Mouse (Mus musculus): ENCODE results near the gene Ak9. TPM values are rescaled to one million over a fixed set of nuclear protein-coding genes. Genes with fewer than 3 reads are reported as not detected.

The Ak9 gene
- polyA plus RNA-seq, 1 experiment from 2014 or later: 0.11 TPM

- H3K27ac ChIP-seq: no peak overlapping the region
- no peak overlapping the region for H3K9ac ChIP-seq
- WGBS: 81% methylated on average over 2 of the region's 2 CpGs
- no peaks in the 10 kb centered on the region for H3K4me1 ChIP-seq
- H3K9me3 ChIP-seq: no peaks in the 10 kb centered on the region
- H3K36me3 ChIP-seq (replicated peaks): no peaks in the 10 kb centered on the region
- no peak for ATAC-seq (ENCODE audit: low FRiP score)
- H3K27me3 ChIP-seq: no peaks in the 10 kb centered on the region
- H3K4me2 ChIP-seq: no peak overlapping the region
- H3K4me3 ChIP-seq (replicated peaks): no peak overlapping the region
These were observed 119.9 kb downstream of the Ak9 start for GRCm38 (mm10) chr10:41423681-41424080.

DNA sequence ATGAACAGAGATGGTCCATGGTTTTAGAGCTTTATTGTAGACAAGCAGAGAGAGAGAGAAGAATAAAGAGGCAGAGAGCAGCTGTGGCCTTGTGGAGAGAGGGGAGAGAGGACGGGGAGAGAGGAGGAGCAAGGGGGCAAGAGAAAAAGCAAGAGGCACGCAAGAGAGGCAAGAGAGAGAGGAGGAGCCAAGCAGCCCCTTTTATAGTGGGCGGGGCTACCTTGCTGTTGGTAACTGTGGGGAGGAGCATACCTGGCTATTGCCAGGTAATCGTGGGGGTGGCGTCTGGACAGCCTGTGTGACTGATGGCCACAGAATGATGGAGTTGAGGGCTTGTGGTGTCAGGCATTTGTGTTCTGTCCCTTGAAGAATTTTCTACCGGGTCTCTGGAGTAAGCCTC is 122.6 kb downstream of the Ak9 start:
- Histone ChIP-seq H3K9me3 (no peaks in the 10 kb centered on the region), H3K27me3 (no peaks in the 10 kb centered on the region), H3K4me1 (no peaks in the 10 kb centered on the region), H3K4me3 (replicated peaks) (no peak overlapping the region), H3K4me2 (no peak overlapping the region), H3K9ac (no peak overlapping the region), H3K27ac (no peak overlapping the region), H3K36me3 (replicated peaks) (no peaks in the 10 kb centered on the region)
- 52% methylated on average over 6 of the region's 6 CpGs for WGBS
- ATAC-seq (ENCODE audit: low FRiP score): no peak

DNA sequence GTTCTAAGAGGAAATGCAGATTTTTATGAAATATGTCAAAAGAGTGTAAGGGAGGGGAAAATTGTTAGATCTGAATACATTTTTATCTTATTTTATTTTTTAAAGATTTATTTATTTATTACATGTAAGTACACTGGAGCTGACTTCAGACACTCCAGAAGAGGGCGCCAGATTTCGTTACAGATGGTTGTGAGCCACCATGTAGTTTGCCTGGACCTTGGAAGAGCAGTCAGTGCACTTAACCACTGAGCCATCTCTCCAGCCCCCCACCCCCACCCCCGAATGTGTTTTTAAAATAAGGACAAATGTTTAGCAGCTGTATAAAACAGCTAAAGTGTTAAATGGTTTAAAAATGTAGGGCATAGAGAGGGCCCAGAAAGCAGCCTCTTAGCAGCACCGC is 130.8 kb downstream of the Ak9 start:
- WGBS: 29% methylated on average over 4 of the region's 4 CpGs
- H3K4me1 ChIP-seq: no peaks in the 10 kb centered on the region
- H3K9ac ChIP-seq: no peak overlapping the region
- H3K36me3 ChIP-seq (replicated peaks): no peaks in the 10 kb centered on the region
- H3K27ac ChIP-seq: no peak overlapping the region
- no peaks in the 10 kb centered on the region for H3K9me3 ChIP-seq
- no peak overlapping the region for H3K4me2 ChIP-seq
- peaks cover 7% of the 10 kb centered on the region for H3K27me3 ChIP-seq
- ATAC-seq (ENCODE audit: low FRiP score): no peak
- no peak overlapping the region for H3K4me3 ChIP-seq (replicated peaks)

GRCm38 (mm10) chr10:41435141-41435540 is 131.4 kb downstream of the Ak9 start:
- no peak overlapping the region for H3K27ac ChIP-seq
- ATAC-seq (ENCODE audit: low FRiP score): no peak
- H3K4me2 ChIP-seq: no peak overlapping the region
- H3K4me3 ChIP-seq (replicated peaks): no peak overlapping the region
- no peaks in the 10 kb centered on the region for H3K9me3 ChIP-seq
- no peaks in the 10 kb centered on the region for H3K4me1 ChIP-seq
- no peaks in the 10 kb centered on the region for H3K36me3 ChIP-seq (replicated peaks)
- 48% methylated on average over 3 of the region's 3 CpGs for WGBS
- no peak overlapping the region for H3K9ac ChIP-seq
- peaks cover 7% of the 10 kb centered on the region for H3K27me3 ChIP-seq

DNA sequence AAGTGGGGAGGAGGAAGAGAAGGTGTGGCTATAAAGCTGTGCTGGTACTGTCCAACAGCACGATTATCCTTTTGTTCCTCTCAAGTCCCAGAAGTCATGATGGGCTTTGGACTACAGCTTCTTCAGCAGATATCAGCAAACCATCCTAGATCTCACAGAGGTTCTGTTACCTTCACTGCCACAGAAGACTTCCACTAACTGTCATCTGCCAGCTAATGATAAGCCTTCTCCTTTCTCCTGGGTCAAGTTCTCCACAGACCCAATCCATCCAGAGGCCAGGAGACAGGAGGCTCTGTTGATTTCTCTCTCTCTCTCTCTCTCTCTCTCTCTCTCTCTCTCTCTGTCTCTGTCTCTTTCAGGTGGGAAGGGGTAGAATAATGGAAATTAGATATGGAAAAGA is 144.4 kb downstream of the Ak9 start:
- Histone ChIP-seq H3K4me1 (peaks cover 13% of the 10 kb centered on the region), H3K9me3 (no peaks in the 10 kb centered on the region), H3K27me3 (no peaks in the 10 kb centered on the region; the same call in 1 of the 2 replicates), H3K36me3 (replicated peaks) (peaks cover 13% of the 10 kb centered on the region), H3K27ac (no peak overlapping the region), H3K4me3 (replicated peaks) (no peak overlapping the region), H3K4me2 (no peak overlapping the region), H3K9ac (no peak overlapping the region)
- 76% methylated on average over 1 of the region's 1 CpGs for WGBS
- no peak for ATAC-seq (ENCODE audit: low FRiP score)

GRCm38 (mm10) chr10:41449684-41450083 is 145.9 kb downstream of the Ak9 start:
- H3K4me2 ChIP-seq: peak overlapping the region; percentile 72
- peak overlapping the region; percentile 90 for H3K4me3 ChIP-seq (replicated peaks)
- ATAC-seq (ENCODE audit: low FRiP score): peak; percentile 72
- WGBS: 22% methylated on average over 14 of the region's 14 CpGs
- H3K27me3 ChIP-seq: no peaks in the 10 kb centered on the region; the same call in 1 of the 2 replicates
- no peaks in the 10 kb centered on the region for H3K9me3 ChIP-seq
- H3K36me3 ChIP-seq (replicated peaks): peaks cover 22% of the 10 kb centered on the region
- peaks cover 13% of the 10 kb centered on the region for H3K4me1 ChIP-seq
- peak overlapping the region; percentile 16; the same call in 1 of the 2 replicates for H3K27ac ChIP-seq
- peak overlapping the region; percentile 81 for H3K9ac ChIP-seq

- Histone ChIP-seq H3K36me3 (replicated peaks) (peaks cover 27% of the 10 kb centered on the region), H3K4me1 (peaks cover 13% of the 10 kb centered on the region), H3K4me3 (replicated peaks) (peak within 1 kb of the TSS; percentile 90), H3K4me2 (peak within 1 kb of the TSS; percentile 72), H3K27ac (peak within 1 kb of the TSS; percentile 42), H3K9ac (peak within 1 kb of the TSS; percentile 81), H3K27me3 (no peaks in the 10 kb centered on the region; the same call in 1 of the 2 replicates), H3K9me3 (no peaks in the 10 kb centered on the region)
- WGBS: under 1% methylated on average over 49 of the region's 49 CpGs
- ATAC-seq (ENCODE audit: low FRiP score): peak; percentile 98
These were observed 146.4 kb downstream of the Ak9 start, which contains the start of gene Zbtb24 for GRCm38 (mm10) chr10:41450137-41450670. Gene Zbtb24 (plus strand): TSS chr10:41450383.

DNA sequence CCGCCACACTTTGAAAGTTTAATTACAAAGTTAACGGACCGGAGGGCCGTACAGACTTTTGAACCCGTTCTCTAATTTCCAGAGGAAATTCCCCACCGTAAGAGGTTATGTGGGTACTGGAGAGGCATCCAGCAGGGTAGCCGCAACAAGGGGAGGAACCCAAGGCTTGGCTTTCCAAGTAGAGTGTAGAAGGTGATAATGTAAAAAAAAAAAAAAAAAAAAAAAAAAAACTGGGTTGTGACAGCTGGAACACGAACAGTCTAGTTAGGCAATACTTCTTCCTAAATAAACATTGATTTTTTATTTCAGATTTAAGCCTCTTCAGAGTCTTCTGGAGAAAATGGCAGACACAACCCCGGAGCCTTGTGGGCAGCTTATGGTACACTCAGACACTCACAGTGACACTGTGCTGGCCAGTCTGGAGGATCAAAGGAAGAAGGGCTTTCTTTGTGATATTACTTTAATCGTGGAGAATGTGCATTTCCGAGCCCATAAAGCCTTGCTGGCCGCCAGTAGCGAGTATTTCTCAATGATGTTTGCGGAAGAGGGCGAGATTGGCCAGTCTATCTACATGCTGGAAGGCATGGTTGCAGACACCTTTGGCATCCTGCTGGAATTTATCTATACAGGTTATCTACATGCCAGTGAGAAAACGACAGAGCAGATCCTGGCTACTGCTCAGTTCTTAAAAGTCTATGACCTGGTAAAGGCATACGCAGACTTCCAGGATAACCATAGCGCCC is 147.2 kb downstream of the Ak9 start:
- no peak; the same call in 1 of the 2 replicates for ATAC-seq (ENCODE audit: low FRiP score)
- peak overlapping the region; percentile 42; the same call in 1 of the 2 replicates for H3K27ac ChIP-seq
- H3K9me3 ChIP-seq: no peaks in the 10 kb centered on the region
- 59% methylated on average over 18 of the region's 18 CpGs for WGBS
- H3K4me1 ChIP-seq: peaks cover 13% of the 10 kb centered on the region
- peak overlapping the region; percentile 81 for H3K9ac ChIP-seq
- H3K4me2 ChIP-seq: peak overlapping the region; percentile 72
- peaks cover 34% of the 10 kb centered on the region for H3K36me3 ChIP-seq (replicated peaks)
- H3K4me3 ChIP-seq (replicated peaks): peak overlapping the region; percentile 90
- H3K27me3 ChIP-seq: no peaks in the 10 kb centered on the region; the same call in 1 of the 2 replicates

DNA sequence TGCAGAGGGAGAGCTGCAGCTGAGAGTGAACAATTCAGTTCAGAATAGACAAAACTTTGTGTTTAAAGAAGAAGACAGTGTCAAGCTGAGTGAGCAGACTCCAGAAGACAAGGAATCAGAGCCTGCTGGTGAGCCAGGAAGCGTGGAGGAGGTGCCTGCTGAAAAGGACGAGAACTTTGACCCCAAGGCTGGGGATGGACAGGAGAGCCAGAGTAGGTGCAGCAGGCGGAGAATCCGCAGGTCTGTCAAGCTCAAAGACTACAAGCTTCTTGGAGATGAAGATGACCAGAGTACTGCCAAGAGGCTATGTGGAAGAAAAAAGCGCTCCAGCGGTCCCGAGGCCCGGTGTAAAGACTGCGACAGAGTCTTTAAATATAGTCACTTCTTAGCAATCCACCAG is 147.9 kb downstream of the Ak9 start:
- Histone ChIP-seq H3K36me3 (replicated peaks) (peaks cover 41% of the 10 kb centered on the region), H3K27me3 (no peaks in the 10 kb centered on the region; the same call in 1 of the 2 replicates), H3K4me2 (peak overlapping the region; percentile 17; the same call in 1 of the 2 replicates), H3K9ac (no peak overlapping the region), H3K4me3 (replicated peaks) (no peak overlapping the region), H3K4me1 (peaks cover 13% of the 10 kb centered on the region), H3K9me3 (no peaks in the 10 kb centered on the region), H3K27ac (no peak overlapping the region)
- 97% methylated on average over 9 of the region's 9 CpGs for WGBS
- ATAC-seq (ENCODE audit: low FRiP score): no peak

GRCm38 (mm10) chr10:41452791-41453190 is 149.0 kb downstream of the Ak9 start:
- Histone ChIP-seq H3K4me3 (replicated peaks) (no peak overlapping the region), H3K27me3 (no peaks in the 10 kb centered on the region; the same call in 1 of the 2 replicates), H3K4me2 (no peak overlapping the region), H3K9ac (no peak overlapping the region), H3K4me1 (peaks cover 13% of the 10 kb centered on the region), H3K36me3 (replicated peaks) (peaks cover 43% of the 10 kb centered on the region), H3K27ac (no peak overlapping the region), H3K9me3 (no peaks in the 10 kb centered on the region)
- 93% methylated on average over 3 of the region's 3 CpGs for WGBS
- no peak for ATAC-seq (ENCODE audit: low FRiP score)

DNA sequence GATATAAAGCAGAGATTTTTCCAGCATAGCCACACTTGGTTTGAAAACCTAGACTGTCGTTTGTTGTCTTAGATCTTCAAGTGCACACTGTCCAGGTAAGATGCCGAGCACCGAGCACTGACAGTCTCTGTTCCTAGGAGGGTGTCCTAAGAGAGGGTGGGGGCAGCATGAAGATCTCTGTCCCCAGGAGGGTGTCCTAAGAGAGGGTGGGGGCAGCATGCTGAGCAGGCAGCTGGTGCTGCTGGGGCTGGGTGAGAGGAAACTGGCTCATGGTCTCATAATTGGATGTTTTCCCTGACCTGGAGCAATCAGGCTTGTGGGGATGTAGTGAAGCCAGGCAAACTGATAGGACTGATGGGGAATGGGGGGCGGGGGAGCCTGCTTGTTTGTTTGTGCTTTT is 156.2 kb downstream of the Ak9 start:
- WGBS: 76% methylated on average over 4 of the region's 4 CpGs
- no peak for ATAC-seq (ENCODE audit: low FRiP score)
- 0 out of 2 replicates have a peak overlapping the region, but pooled peaks have one; percentile 14 for H3K27ac ChIP-seq
- no peaks in the 10 kb centered on the region for H3K9me3 ChIP-seq
- no peak overlapping the region for H3K9ac ChIP-seq
- no peak overlapping the region for H3K4me2 ChIP-seq
- H3K4me1 ChIP-seq: peaks cover 4% of the 10 kb centered on the region; the same call in 1 of the 2 replicates
- H3K27me3 ChIP-seq: no peaks in the 10 kb centered on the region
- no peak overlapping the region for H3K4me3 ChIP-seq (replicated peaks)
- H3K36me3 ChIP-seq (replicated peaks): peaks cover 53% of the 10 kb centered on the region

DNA sequence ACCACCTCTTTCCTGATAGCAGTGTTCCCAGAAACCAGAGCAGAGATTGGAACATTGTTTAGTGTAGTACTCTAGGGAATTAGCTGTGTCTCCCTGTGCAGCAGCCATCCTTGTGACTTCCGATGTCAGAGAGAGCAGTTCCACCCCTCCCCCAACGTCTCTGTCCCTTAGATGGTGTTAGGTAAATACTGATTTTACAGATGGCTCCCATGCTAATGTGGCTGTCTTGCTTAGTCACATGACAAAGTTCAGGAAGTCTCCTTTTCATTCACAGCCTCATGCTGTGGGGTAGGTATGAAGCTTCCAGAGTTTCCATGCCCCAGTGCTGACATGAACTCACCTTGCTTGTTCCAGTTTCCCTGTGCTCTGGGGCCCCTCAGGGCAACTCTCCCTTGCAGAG is 156.7 kb downstream of the Ak9 start:
- Histone ChIP-seq H3K4me1 (peaks cover 4% of the 10 kb centered on the region; the same call in 1 of the 2 replicates), H3K9ac (no peak overlapping the region), H3K27ac (no peak overlapping the region), H3K9me3 (no peaks in the 10 kb centered on the region), H3K36me3 (replicated peaks) (peaks cover 49% of the 10 kb centered on the region), H3K4me2 (no peak overlapping the region), H3K4me3 (replicated peaks) (no peak overlapping the region), H3K27me3 (no peaks in the 10 kb centered on the region)
- 0 out of 2 replicates have a peak, but pooled peaks have one; percentile 39 for ATAC-seq (ENCODE audit: low FRiP score)
- 48% methylated on average over 2 of the region's 2 CpGs for WGBS
